Mouse (Mus musculus) lung, adult 2 months (tissue): ENCODE results near the gene BC005624. TPM values are rescaled to one million over a fixed set of nuclear protein-coding genes. Genes with fewer than 3 reads are reported as not detected.

ENCODE experiments used
- DNase-seq: peaks from one replicate; pipeline ENCODE4 v3.0.0; 2022
- H3K4me1 ChIP-seq: fragments of 200-500 bp; 2 replicates; pipeline ENCODE4 v1.6.1; 2011; ENCODE audit warnings: low read length; ENCODE audit not compliant: control insufficient read depth, insufficient read depth
- H3K4me3 ChIP-seq: fragments of 200-500 bp; replicated peaks from 2 replicates; pipeline ENCODE3; 2011; ENCODE audit warnings: low read depth, mild to moderate bottlenecking, control low read depth, low read length; ENCODE audit errors: extremely low read depth
- CTCF ChIP-seq: fragments of 200-500 bp; IDR thresholded peaks from 2 replicates; pipeline ENCODE4 v1.5.1; 2011; ENCODE audit warnings: mild to moderate bottlenecking, low read length, control low read depth; ENCODE audit not compliant: insufficient read depth
- POLR2A ChIP-seq: fragments of 200-500 bp; IDR thresholded peaks from 2 replicates; pipeline ENCODE4 v1.6.1; 2011; ENCODE audit warnings: low read depth, mild to moderate bottlenecking, control low read depth, low read length, borderline replicate concordance; ENCODE audit errors: extremely low read depth
- WGBS: fragments of 180-500 bp; shearing (Covaris S2); methylation state at CpG from one replicate; pipeline ENCODE4 v1.1.7; 2018; 5-methylcytosine and 5-hydroxymethylcytosine counted together
- polyA plus RNA-seq: library from polyadenylated mRNA; depleted of rRNA; stranded (reverse); fragments of >200 nt; gene quantifications from 2 replicates; pipeline ENCODE4 v1.2.3, GENCODE M21; 2012

Gene BC005624
- polyA plus RNA-seq, 1 experiment = 33.2 TPM

DNA sequence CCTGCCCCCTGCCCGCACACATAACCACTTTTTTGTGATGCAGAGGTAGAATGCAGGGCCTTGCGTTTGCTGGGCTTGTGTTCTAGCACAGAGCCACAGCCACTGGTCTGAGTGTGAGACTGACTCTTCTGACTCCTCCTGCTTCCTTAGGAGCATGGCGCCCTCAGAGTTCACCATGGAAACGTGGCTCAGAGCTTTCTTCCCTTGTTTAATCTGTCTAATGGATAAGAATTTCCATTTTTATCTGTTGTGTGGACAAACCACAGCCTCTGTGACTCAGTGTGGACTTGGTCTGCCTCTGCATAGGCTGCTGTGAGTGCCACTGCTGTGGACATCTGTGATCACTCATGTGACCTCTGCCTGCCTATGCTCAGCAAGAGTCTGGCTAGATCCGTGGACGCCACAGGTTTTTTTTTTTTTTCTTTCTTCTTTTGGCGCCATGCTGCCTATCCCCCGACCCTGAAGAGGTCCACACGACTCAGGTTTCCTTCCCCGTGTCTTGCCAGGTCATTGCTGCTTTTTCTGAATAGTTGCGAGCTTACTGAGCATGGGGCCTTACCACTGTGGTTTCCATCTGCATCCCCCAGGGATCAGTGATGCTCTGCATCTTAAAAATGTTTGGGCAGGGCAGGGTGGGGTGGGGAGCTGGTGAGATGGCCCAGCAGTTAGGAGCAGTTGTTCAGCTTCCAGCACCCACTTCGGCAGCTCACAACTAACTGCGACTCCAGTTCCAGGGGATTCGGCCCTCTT is 31.5 kb upstream of the BC005624 start:
- no peak for DNase-seq
- WGBS = 76% methylated on average over 14 of the region's 14 CpGs
- no peak overlapping the region for H3K4me3 ChIP-seq
- no peaks in the 10 kb centered on the region for H3K4me1 ChIP-seq
- no peak for TF ChIP-seq POLR2A
- no peak for TF ChIP-seq CTCF

DNA sequence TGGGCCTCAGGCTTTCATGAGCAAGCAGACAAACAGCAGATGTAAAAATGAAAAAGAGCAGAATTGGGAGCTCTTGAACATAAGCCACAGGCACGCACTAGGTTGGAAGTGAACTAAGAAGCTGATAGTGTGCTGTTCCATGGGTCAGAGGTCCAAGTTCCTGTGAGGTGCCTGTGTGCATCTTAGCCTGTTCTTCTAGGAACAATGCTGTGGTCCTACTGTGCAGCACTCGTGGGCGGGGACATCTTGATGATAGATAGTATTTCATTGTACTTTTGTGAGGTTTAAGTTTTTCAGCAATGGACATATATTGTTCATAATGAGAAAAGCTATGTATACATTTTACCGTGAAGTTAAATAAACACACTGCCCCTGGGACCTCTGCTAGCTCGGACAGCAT is 25.2 kb upstream of the BC005624 start:
- DNase-seq = no peak
- Histone ChIP-seq H3K4me1 (no peaks in the 10 kb centered on the region), H3K4me3 (no peak overlapping the region)
- no peak for TF ChIP-seq CTCF
- TF ChIP-seq POLR2A = no peak
- 70% methylated on average over 5 of the region's 5 CpGs for WGBS

DNA sequence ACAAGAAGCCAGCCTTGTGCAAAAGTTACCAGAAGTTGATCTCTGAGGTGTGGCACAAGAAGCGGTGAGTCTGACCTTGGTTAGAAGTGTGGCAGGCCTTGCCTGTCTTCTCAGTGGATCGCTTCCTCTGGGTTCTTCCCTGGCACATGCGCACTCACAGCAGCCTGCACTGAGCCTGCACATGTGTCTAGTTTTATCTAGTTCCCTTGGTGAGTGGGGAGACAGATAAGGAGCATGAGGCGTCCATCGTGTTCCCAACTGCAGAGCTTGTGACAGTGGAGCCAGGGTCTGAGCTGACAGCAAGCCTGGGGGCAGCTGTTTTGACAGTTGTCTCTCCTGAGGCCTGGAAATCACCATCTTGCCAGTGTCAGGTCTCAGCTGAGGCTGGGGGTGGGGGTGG is 24.4 kb upstream of the BC005624 start:
- Histone ChIP-seq H3K4me3 (no peak overlapping the region), H3K4me1 (no peaks in the 10 kb centered on the region)
- no peak for DNase-seq
- WGBS = 61% methylated on average over 5 of the region's 5 CpGs
- no peak for TF ChIP-seq CTCF
- no peak for TF ChIP-seq POLR2A

DNA sequence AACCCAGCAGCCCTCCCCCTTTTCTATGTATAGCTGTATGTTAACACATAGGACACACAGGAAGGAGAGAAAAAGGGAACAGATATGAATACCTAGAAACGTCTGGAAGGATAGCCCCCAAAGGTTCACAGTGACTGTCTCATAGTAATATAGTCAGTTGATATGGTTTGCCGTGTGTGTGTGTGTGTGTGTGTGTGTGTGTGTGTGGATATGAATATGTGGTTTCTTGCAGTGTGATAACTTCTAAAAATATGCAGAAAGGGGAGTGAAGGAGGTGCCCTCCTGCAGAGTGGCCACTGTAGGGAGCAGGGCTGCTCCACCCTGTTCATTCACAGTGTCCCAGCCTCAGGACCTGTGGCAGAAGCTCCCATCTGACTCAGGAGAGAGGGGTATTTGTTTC is 23.5 kb upstream of the BC005624 start:
- H3K4me3 ChIP-seq = no peak overlapping the region
- TF ChIP-seq POLR2A (no peak), CTCF (no peak)
- DNase-seq = no peak
- H3K4me1 ChIP-seq = no peaks in the 10 kb centered on the region
- WGBS = 75% methylated on average over 2 of the region's 2 CpGs

DNA sequence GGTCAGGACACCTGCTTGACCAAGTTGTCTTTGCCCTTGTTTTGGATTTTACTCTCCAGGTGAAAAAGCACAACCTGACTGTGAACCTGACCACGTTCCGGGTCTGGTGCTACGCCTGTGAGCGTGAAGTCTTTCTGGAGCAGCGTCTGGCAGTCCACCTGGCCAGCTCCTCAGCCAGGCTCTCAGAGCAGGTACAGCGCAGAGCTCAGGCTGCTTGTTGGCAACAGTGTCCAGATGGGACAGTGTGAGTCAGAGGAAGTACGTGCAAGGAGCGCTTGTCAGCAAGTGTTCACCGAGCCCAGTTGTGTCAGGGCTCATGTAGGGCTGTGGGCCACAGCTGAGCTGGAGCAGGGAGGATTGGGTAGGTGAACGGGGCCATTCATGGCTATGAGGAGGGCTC is 20.9 kb upstream of the BC005624 start:
- no peak overlapping the region for H3K4me3 ChIP-seq
- TF ChIP-seq CTCF = no peak
- no peak for TF ChIP-seq POLR2A
- DNase-seq = no peak
- WGBS = 93% methylated on average over 10 of the region's 10 CpGs
- H3K4me1 ChIP-seq = no peaks in the 10 kb centered on the region

DNA sequence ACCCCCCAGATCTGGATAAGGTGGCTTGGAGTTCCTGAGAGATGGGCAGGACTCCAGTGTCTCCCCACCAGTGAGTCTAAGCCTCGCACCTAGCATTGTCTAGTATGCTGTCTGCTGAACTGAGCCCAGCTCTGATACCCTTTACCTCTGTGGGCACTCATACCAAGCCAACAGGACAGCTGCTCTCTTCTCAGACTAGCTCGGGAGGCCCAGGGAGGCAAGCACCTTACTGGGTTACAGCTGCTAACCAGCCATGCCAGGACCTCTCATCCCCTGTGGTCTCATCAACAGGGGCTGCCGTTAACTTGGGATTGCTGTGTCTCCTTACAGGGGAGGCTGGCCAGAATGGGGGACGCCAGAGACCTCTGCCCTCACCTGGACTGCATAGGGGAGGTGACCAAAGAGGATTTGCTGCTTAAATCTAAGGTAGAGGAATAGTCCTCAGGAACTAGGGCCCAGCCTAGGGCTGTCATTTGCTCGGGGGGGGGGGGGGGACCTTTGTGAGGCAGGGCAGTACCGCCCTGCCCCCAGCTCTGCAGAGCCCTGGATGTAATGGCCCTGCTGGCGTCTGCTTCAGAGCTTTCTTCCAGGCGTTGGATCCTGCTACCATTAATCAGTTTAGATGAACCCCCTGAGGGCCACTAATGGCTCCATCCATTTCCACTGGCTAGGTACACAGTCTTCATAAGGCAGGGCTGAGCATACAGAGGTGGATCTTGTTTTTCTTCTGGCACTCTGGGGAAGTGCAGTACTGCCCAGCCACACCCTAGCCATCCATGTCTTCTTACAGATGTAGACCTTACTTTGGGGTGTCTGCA is 16.7 kb upstream of the BC005624 start:
- H3K4me1 ChIP-seq = no peaks in the 10 kb centered on the region
- DNase-seq = no peak
- WGBS = 82% methylated on average over 8 of the region's 8 CpGs
- no peak overlapping the region for H3K4me3 ChIP-seq
- TF ChIP-seq POLR2A = no peak
- no peak for TF ChIP-seq CTCF

DNA sequence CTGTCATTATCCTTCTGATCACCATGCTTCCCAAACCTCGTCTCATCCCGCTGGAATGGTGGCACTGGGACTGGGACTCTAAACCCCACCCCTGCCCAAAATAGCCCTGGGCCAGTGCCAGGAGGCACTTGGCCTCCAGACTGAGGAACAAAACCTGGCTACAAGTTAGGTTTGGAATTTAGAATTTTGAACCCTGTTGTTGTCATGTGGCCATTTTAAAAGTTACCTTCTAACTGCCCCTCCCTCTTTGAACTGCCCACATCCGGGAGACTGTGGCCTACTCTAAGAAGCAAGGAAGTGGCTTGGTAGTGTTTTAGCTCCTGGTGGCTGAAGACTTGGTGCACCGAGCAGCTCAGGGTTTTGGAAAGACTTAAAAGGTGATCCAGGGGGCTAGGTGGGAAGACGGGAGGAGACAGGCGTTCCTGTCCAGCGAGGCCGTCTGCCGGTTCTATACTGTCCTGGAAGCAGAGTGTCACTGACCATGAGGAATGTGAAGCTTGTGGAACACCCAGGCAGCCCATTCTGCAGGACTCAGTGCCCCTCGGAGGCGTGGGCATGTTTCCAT is 13.5 kb upstream of the BC005624 start:
- WGBS = 68% methylated on average over 11 of the region's 11 CpGs
- Histone ChIP-seq H3K4me1 (no peaks in the 10 kb centered on the region), H3K4me3 (no peak overlapping the region)
- DNase-seq = no peak
- TF ChIP-seq POLR2A (no peak), CTCF (no peak)

DNA sequence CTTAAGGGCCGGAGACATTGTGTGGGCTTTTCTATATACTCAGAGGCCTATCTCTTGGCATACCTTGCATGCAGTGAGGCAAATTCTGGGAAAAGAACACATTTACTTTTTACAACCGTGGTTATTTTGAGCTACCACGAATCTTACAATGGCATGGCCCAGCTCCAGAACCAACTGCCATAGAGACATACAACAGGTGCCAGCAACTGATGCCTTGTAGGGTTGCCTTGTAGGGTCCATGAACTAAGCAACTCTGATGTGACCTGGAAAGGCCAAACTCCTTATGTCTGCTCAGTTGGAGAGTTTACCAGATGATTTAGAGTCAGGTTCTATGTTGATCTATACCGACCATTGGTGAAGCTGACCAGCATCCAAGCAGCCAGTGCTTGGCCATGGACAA is 12.9 kb upstream of the BC005624 start:
- WGBS = 91% methylated on average over 4 of the region's 4 CpGs
- Histone ChIP-seq H3K4me3 (no peak overlapping the region), H3K4me1 (no peaks in the 10 kb centered on the region)
- no peak for TF ChIP-seq CTCF
- TF ChIP-seq POLR2A = no peak
- no peak for DNase-seq

DNA sequence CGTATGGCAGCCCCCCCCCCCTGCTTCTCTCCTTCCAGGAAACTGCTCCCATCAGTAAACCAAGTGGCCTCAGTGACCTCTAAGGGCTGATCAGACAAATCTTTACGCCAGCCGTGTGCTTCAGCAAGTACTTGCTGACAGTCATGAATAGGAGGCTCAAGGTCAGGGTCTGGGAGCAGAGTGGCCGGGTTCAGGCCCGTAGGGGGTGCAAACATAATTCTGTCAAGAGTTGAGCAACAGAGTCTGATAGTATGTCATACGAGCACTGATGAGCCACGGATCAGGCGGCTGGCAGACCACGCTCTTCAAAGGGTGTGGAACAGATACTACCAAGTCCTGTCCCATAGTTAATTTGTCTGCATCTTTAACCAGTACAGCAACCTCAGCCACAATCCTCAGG is 8.2 kb upstream of the BC005624 start:
- 83% methylated on average over 9 of the region's 9 CpGs for WGBS
- TF ChIP-seq POLR2A (no peak), CTCF (no peak)
- H3K4me1 ChIP-seq = no peaks in the 10 kb centered on the region
- no peak overlapping the region for H3K4me3 ChIP-seq
- no peak for DNase-seq
